Mouse (Mus musculus): ENCODE measurements around the gene A230072I06Rik.

A230072I06Rik gene

GRCm38 (mm10) chr8:12278663-12279312, at the start of gene A230072I06Rik:
Gene A230072I06Rik (plus strand): TSS chr8:12278819.
- no peak for DNase-seq (ENCODE audit: low spot score in 2 of 2)

- no peak for DNase-seq (ENCODE audit: low spot score in 2 of 2)
Observed at GRCm38 (mm10) chr8:12234039-12234438, 44.6 kb upstream of the A230072I06Rik start.

GRCm38 (mm10) chr8:12238775-12239174, 39.8 kb upstream of the A230072I06Rik start:
- no peak for DNase-seq (ENCODE audit: low spot score in 2 of 2)

- DNase-seq (ENCODE audit: low spot score in 2 of 2) = no peak
Observed at GRCm38 (mm10) chr8:12240143-12240542, 38.5 kb upstream of the A230072I06Rik start.

GRCm38 (mm10) chr8:12243746-12244145, 34.9 kb upstream of the A230072I06Rik start:
- no peak for DNase-seq (ENCODE audit: low spot score in 2 of 2)

- DNase-seq (ENCODE audit: low spot score in 2 of 2) = peak; percentile 4 to 51
Observed at GRCm38 (mm10) chr8:12259890-12260289, 18.7 kb upstream of the A230072I06Rik start.

- DNase-seq (ENCODE audit: low spot score in 2 of 2) = no peak
Observed at GRCm38 (mm10) chr8:12260476-12261029, 18.1 kb upstream of the A230072I06Rik start.

- DNase-seq (ENCODE audit: low spot score in 2 of 2) = no peak
Observed at GRCm38 (mm10) chr8:12261556-12261955, 17.1 kb upstream of the A230072I06Rik start.

GRCm38 (mm10) chr8:12264996-12265395, 13.6 kb upstream of the A230072I06Rik start:
- no peak for DNase-seq (ENCODE audit: low spot score in 2 of 2)

- DNase-seq (ENCODE audit: low spot score in 2 of 2) = no peak
Observed at GRCm38 (mm10) chr8:12267863-12268262, 10.8 kb upstream of the A230072I06Rik start.

GRCm38 (mm10) chr8:12268306-12268829, 10.3 kb upstream of the A230072I06Rik start:
- DNase-seq (ENCODE audit: low spot score in 2 of 2) = no peak

- DNase-seq (ENCODE audit: low spot score in 2 of 2) = no peak
Observed at GRCm38 (mm10) chr8:12279482-12280192, 1.0 kb downstream of the A230072I06Rik start.

GRCm38 (mm10) chr8:12282128-12282527, 3.5 kb downstream of the A230072I06Rik start:
- no peak for DNase-seq (ENCODE audit: low spot score in 2 of 2)

GRCm38 (mm10) chr8:12290551-12290950, 11.9 kb downstream of the A230072I06Rik start:
- DNase-seq (ENCODE audit: low spot score in 2 of 2) = no peak

GRCm38 (mm10) chr8:12298326-12298950, 19.8 kb downstream of the A230072I06Rik start:
- DNase-seq (ENCODE audit: low spot score in 2 of 2) = no peak

GRCm38 (mm10) chr8:12301998-12302397, 23.4 kb downstream of the A230072I06Rik start:
- DNase-seq (ENCODE audit: low spot score in 2 of 2) = no peak

- DNase-seq (ENCODE audit: low spot score in 2 of 2) = no peak
Observed at GRCm38 (mm10) chr8:12312975-12313734, 34.5 kb downstream of the A230072I06Rik start.

GRCm38 (mm10) chr8:12314258-12314657, 35.6 kb downstream of the A230072I06Rik start:
- DNase-seq (ENCODE audit: low spot score in 2 of 2) = no peak

- DNase-seq (ENCODE audit: low spot score in 2 of 2) = no peak
Observed at GRCm38 (mm10) chr8:12315177-12315576, 36.6 kb downstream of the A230072I06Rik start.

- DNase-seq (ENCODE audit: low spot score in 2 of 2) = no peak
Observed at GRCm38 (mm10) chr8:12319755-12320455, 41.3 kb downstream of the A230072I06Rik start.

GRCm38 (mm10) chr8:12322071-12322470, 43.5 kb downstream of the A230072I06Rik start:
- DNase-seq (ENCODE audit: low spot score in 2 of 2) = no peak

Data from heart, adult 9 months (tissue).